18 mouse cellular contexts compared by ENCODE assay signal in the genomic region with DNA sequence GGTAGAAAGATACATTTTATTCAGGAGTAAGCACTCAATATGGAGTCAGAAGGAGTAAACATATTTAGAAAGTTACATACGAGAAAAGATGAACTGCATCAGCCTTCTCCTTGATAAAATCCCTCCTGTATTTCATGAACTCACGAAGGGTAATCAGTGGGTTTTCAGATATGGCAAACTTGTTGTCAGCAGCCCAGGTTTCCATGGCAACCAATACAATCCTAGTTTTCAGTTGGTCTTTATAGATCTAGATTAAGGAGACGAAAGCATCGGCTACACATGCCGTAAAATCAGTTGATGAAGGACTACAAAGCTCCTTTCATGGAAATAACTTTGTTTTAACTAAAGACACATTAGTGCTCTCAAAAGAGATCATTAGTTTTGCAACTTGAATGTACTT.
DNase-seq lines count a peak whose midpoint lies in the region; ATAC-seq and TF ChIP-seq lines count a peak whose summit lies in the region.
"Had no signal": no experiment of that assay in that cellular context is flagged by ENCODE, and none has a peak within 500 bp of the region (broad histone marks: within the 10 kb centered on the region; RNA-seq: fewer than 3 reads in every experiment).

No protein-coding gene starts in this region.

- no peaks in the 10 kb centered on the region for H3K4me1 ChIP-seq in hindbrain, embryonic 11.5 days (replicated peaks; ENCODE audit: control insufficient read depth, insufficient read depth, low read length)
- peaks cover 5% of the 10 kb centered on the region; the same call in 1 of the 2 replicates for H3K4me1 ChIP-seq in hindbrain, embryonic 13.5 days (replicated peaks)
- H3K4me1 ChIP-seq in neural tube, embryonic 11.5 days (ENCODE audit: control insufficient read depth, insufficient read depth, low read length): no peaks in the 10 kb centered on the region
- H3K4me1 ChIP-seq in neural tube, embryonic 15.5 days: no peaks in the 10 kb centered on the region
- no peaks in the 10 kb centered on the region for H3K4me1 ChIP-seq in lung, adult 2 months (ENCODE audit: control insufficient read depth, insufficient read depth, low read length)
- H3K4me1 ChIP-seq: hindbrain, embryonic 12.5 days; liver, embryonic 15.5 days had no signal

- no peaks in the 10 kb centered on the region for H3K9me3 ChIP-seq in hindbrain, embryonic 11.5 days (ENCODE audit: control insufficient read depth, low read length)
- no peaks in the 10 kb centered on the region for H3K9me3 ChIP-seq in hindbrain, embryonic 13.5 days
- H3K9me3 ChIP-seq in neural tube, embryonic 11.5 days (ENCODE audit: control insufficient read depth, low read length): no peaks in the 10 kb centered on the region
- no peaks in the 10 kb centered on the region for H3K9me3 ChIP-seq in neural tube, embryonic 15.5 days (replicated peaks)
- H3K9me3 ChIP-seq: heart, embryonic 15.5 days; hindbrain, embryonic 12.5 days; liver, embryonic 15.5 days had no signal

- WGBS in hindbrain, embryonic 11.5 days: 57% methylated on average over 5 of the region's 5 CpGs
- WGBS in hindbrain, embryonic 13.5 days: 28% methylated on average over 5 of the region's 5 CpGs
- WGBS in neural tube, embryonic 11.5 days: 45% methylated on average over 5 of the region's 5 CpGs
- 24% methylated on average over 5 of the region's 5 CpGs for WGBS in neural tube, embryonic 15.5 days
- 71% methylated on average over 5 of the region's 5 CpGs for WGBS in lung, adult 2 months

- no peak overlapping the region for H3K4me3 ChIP-seq in hindbrain, embryonic 11.5 days (ENCODE audit: low read depth, low read length)
- H3K4me3 ChIP-seq in hindbrain, embryonic 13.5 days: no peak overlapping the region
- H3K4me3 ChIP-seq in neural tube, embryonic 11.5 days (ENCODE audit: low read depth, low read length): no peak overlapping the region
- H3K4me3 ChIP-seq in neural tube, embryonic 15.5 days (replicated peaks): no peak overlapping the region
- H3K4me3 ChIP-seq in lung, adult 2 months (replicated peaks; ENCODE audit: extremely low read depth, low read depth, low read length): no peak overlapping the region
- H3K4me3 ChIP-seq: erythroblast, embryonic 14.5 days; gastrocnemius, adult 2 months; heart, embryonic 15.5 days; hindbrain, embryonic 12.5 days; liver, embryonic 15.5 days had no signal

- ATAC-seq in hindbrain, embryonic 11.5 days (ENCODE audit: low FRiP score): no peak
- ATAC-seq in hindbrain, embryonic 13.5 days (ENCODE audit: low FRiP score): no peak
- peak; percentile 32; the same call in 1 of the 2 replicates for ATAC-seq in neural tube, embryonic 11.5 days (ENCODE audit: insufficient read depth, low FRiP score, low TSS enrichment)
- ATAC-seq in neural tube, embryonic 15.5 days (ENCODE audit: low FRiP score): no peak
- ATAC-seq: Patski had no signal

- H3K27ac ChIP-seq in hindbrain, embryonic 11.5 days (ENCODE audit: low read depth, low read length): no peak overlapping the region
- H3K27ac ChIP-seq in hindbrain, embryonic 13.5 days: no peak overlapping the region
- H3K27ac ChIP-seq in neural tube, embryonic 11.5 days (ENCODE audit: low read depth, low read length): no peak overlapping the region
- H3K27ac ChIP-seq in neural tube, embryonic 15.5 days (replicated peaks): no peak overlapping the region
- H3K27ac ChIP-seq: gastrocnemius, adult 2 months; heart, embryonic 15.5 days; hindbrain, embryonic 12.5 days; liver, embryonic 15.5 days had no signal

- TF ChIP-seq POLR2A in lung, adult 2 months (IDR thresholded peaks at IDR 0.05; ENCODE audit: borderline replicate concordance, extremely low read depth, low read depth, low read length): no peak

- no peaks in the 10 kb centered on the region for H3K27me3 ChIP-seq in hindbrain, embryonic 11.5 days (ENCODE audit: control insufficient read depth, insufficient read depth, low read length)
- no peaks in the 10 kb centered on the region for H3K27me3 ChIP-seq in hindbrain, embryonic 13.5 days
- no peaks in the 10 kb centered on the region for H3K27me3 ChIP-seq in neural tube, embryonic 11.5 days (ENCODE audit: control insufficient read depth, insufficient read depth, low read length)
- no peaks in the 10 kb centered on the region for H3K27me3 ChIP-seq in neural tube, embryonic 15.5 days (replicated peaks)
- H3K27me3 ChIP-seq: heart, embryonic 15.5 days; hindbrain, embryonic 12.5 days; liver, embryonic 15.5 days; Patski had no signal

- no peak for TF ChIP-seq CTCF in lung, adult 2 months (IDR thresholded peaks at IDR 0.05; ENCODE audit: insufficient read depth, low read length)

- no peak overlapping the region for H3K4me2 ChIP-seq in hindbrain, embryonic 11.5 days (replicated peaks; ENCODE audit: low read depth, low read length)
- no peak overlapping the region for H3K4me2 ChIP-seq in hindbrain, embryonic 13.5 days
- H3K4me2 ChIP-seq in neural tube, embryonic 11.5 days (ENCODE audit: low read depth): no peak overlapping the region
- no peak overlapping the region for H3K4me2 ChIP-seq in neural tube, embryonic 15.5 days
- H3K4me2 ChIP-seq: heart, embryonic 15.5 days; hindbrain, embryonic 12.5 days; liver, embryonic 15.5 days had no signal

- DNase-seq in hindbrain, embryonic 11.5 days (ENCODE audit: low spot score): peak; percentile 11
- DNase-seq in neural tube, embryonic 11.5 days (ENCODE audit: low spot score): no peak
- peak; percentile 40 for DNase-seq in embryo, embryonic 10.5 days (ENCODE audit: low spot score)
- DNase-seq in mesoderm, embryonic 11.5 days (ENCODE audit: low read depth, low spot score): peak; percentile 24
- DNase-seq in frontal cortex, postnatal 25 days (ENCODE audit: low spot score in 2 of 2): no peak
- no peak for DNase-seq in lung, adult 2 months
- DNase-seq: cerebellum, adult 18-20 months; gastrocnemius, adult 2 months; heart, adult 18-20 months; lung, postnatal 4 days; thymus, adult 18-20 months had no signal

- H3K9ac ChIP-seq in hindbrain, embryonic 11.5 days (ENCODE audit: low read depth, low read length): no peak overlapping the region
- H3K9ac ChIP-seq in hindbrain, embryonic 13.5 days: no peak overlapping the region
- H3K9ac ChIP-seq in neural tube, embryonic 11.5 days (ENCODE audit: low read length): no peak overlapping the region
- no peak overlapping the region for H3K9ac ChIP-seq in neural tube, embryonic 15.5 days (replicated peaks)
- H3K9ac ChIP-seq: heart, embryonic 15.5 days; hindbrain, embryonic 12.5 days; liver, embryonic 15.5 days had no signal

- no peaks in the 10 kb centered on the region for H3K36me3 ChIP-seq in hindbrain, embryonic 11.5 days (ENCODE audit: control insufficient read depth, insufficient read depth, low read length)
- no peaks in the 10 kb centered on the region for H3K36me3 ChIP-seq in hindbrain, embryonic 13.5 days
- H3K36me3 ChIP-seq in neural tube, embryonic 11.5 days (ENCODE audit: control insufficient read depth, insufficient read depth, low read length): no peaks in the 10 kb centered on the region
- H3K36me3 ChIP-seq in neural tube, embryonic 15.5 days: no peaks in the 10 kb centered on the region
- H3K36me3 ChIP-seq: heart, embryonic 15.5 days; hindbrain, embryonic 12.5 days; liver, embryonic 15.5 days had no signal

Comparison
In these comparisons a context has a peak if more than half of its experiments do, and no peak if none do; other contexts are left out.
1. DNase-seq: peak in hindbrain, embryonic 11.5 days (single experiment), embryo, embryonic 10.5 days (single experiment) and mesoderm, embryonic 11.5 days (single experiment); none in neural tube, embryonic 11.5 days (single experiment), frontal cortex, postnatal 25 days (0 of 2) and lung, adult 2 months (single experiment).